Mouse (Mus musculus) ES-Bruce4 (cell line): ENCODE data around the gene Coro1b. TPM values are rescaled to one million over a fixed set of nuclear protein-coding genes. Genes with fewer than 3 reads are reported as not detected.
A peak's percentile ranks its signal among the peaks of the same experiment; 100 is the strongest.
"Not testable (repeated sequence)": the region's sequence is repeated elsewhere in the genome, so short reads cannot be mapped to it uniquely, and the experiment has no call there.

ENCODE experiments used
- H3K27ac ChIP-seq: 2 replicates; pipeline ENCODE4 v1.5.1; 2012; ENCODE audit warnings: low read length, inconsistent platforms; ENCODE audit not compliant: insufficient read depth
- H3K27me3 ChIP-seq: 2 replicates; pipeline ENCODE4 v1.6.1; 2012; ENCODE audit warnings: mild to moderate bottlenecking, low read length, inconsistent platforms; ENCODE audit not compliant: control insufficient read depth, poor library complexity, insufficient read depth, severe bottlenecking
- H3K36me3 ChIP-seq: 2 replicates; pipeline ENCODE4 v1.6.1; 2012; ENCODE audit warnings: inconsistent platforms, mild to moderate bottlenecking, low read length, moderate library complexity; ENCODE audit not compliant: control insufficient read depth, poor library complexity, insufficient read depth, severe bottlenecking
- H3K4me1 ChIP-seq: one replicate; pipeline ENCODE4 v1.8.1; 2011; ENCODE audit warnings: low read length; ENCODE audit not compliant: control insufficient read depth, insufficient read depth
- H3K4me3 ChIP-seq: 2 replicates; pipeline ENCODE4 v1.5.1; 2011; ENCODE audit warnings: low read depth, mild to moderate bottlenecking, low read length
- H3K9ac ChIP-seq: 2 replicates; pipeline ENCODE4 v1.6.1; 2012; ENCODE audit warnings: low read depth, mild to moderate bottlenecking, inconsistent platforms; ENCODE audit not compliant: poor library complexity, severe bottlenecking
- H3K9me3 ChIP-seq: replicated peaks from 2 replicates; pipeline ENCODE4 v1.6.1; 2012; ENCODE audit warnings: mild to moderate bottlenecking, low read length, inconsistent platforms; ENCODE audit not compliant: control insufficient read depth, poor library complexity, insufficient read depth, severe bottlenecking
- CTCF ChIP-seq: IDR thresholded peaks from one replicate; pipeline ENCODE4 v1.8.1; 2011; ENCODE audit warnings: low read depth, low read length
- EP300 ChIP-seq: IDR thresholded peaks from 2 replicates; pipeline ENCODE4 v1.6.1; 2011; ENCODE audit warnings: low read depth, low read length; ENCODE audit not compliant: insufficient read depth
- POLR2A ChIP-seq: IDR thresholded peaks from one replicate; pipeline ENCODE4 v1.8.1; 2011; ENCODE audit warnings: low read length; ENCODE audit not compliant: insufficient read depth
- polyA plus RNA-seq: library from polyadenylated mRNA; stranded (reverse); fragments of >200 nt; gene quantifications from 2 replicates; pipeline ENCODE4 v1.2.4, GENCODE M21; 2011; ENCODE audit warnings: low read depth; ENCODE audit not compliant: missing spikeins, insufficient read depth, insufficient read length

Coro1b gene
- polyA plus RNA-seq, 1 experiment: 88.1 TPM

DNA sequence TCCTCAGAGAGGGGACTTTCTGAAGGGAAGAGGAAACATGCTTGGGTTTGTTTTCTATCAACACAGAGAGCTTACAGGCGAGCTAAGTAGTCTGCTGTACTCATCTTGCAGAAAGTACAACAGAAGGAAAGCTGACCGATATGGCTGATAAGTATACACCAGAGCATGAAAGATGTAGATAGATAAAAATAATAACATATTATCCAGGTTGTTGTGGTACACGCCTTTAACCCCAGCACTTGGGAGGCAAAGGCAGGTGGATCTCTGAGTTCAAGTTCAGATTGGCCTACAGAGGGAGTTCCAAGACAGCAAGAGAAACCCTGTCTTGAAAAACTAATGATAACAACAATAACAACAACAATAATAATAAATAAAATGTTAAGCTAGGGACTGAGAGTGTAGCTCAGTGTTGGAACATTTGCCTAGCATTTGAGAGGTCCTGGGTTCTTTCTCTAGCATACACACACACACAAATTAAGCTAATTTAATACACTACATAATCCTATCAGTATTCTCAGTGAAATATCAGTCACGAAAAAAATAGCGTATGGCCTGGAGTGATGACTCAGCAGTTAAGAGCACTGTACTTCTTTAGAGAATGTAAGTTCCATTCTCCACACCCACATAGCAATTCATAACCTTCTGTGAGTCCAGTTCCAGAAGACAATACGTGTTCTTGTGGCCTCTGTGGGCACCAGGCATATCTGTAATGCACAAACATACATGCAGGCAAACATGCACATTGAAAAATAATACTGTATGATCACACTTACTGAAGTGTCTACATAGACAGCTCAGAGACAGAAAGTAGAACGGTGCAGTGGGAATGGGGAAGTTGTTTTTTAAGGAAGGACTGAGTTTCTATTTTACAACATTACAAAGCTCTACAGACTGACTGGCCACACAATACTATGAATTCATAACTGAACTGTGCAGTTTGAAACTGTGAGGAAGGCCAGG, 25.7 kb upstream of the Coro1b start:
- H3K4me3 ChIP-seq: no peak overlapping the region
- TF ChIP-seq CTCF: no peak
- no peak for TF ChIP-seq POLR2A
- TF ChIP-seq EP300: no peak
- no peaks in the 10 kb centered on the region for H3K27me3 ChIP-seq
- H3K9me3 ChIP-seq: no peaks in the 10 kb centered on the region
- H3K27ac ChIP-seq: no peak overlapping the region
- peaks cover 1% of the 10 kb centered on the region for H3K4me1 ChIP-seq
- no peaks in the 10 kb centered on the region for H3K36me3 ChIP-seq
- H3K9ac ChIP-seq: no peak overlapping the region

DNA sequence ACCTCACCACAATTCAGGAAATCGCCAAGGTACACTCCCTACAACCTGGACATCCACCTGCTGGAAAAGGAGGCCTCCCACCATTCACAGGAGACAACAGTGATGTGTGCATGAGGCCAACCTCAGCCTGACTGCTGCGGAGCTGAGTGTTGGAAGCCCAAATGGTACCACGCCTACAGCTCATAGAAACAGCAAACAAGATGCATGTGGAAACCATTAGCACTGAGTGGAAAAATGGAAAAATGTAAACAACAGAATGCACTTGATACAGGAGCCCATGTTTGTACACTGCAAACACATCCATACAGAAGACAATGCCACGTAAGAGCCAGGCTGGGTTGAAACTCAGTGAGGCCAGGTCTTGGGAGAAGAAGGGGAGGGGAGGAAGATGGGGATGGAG, 24.0 kb upstream of the Coro1b start:
- Histone ChIP-seq H3K4me3 (no peak overlapping the region), H3K9me3 (no peaks in the 10 kb centered on the region), H3K27ac (no peak overlapping the region), H3K36me3 (no peaks in the 10 kb centered on the region), H3K4me1 (peaks cover 1% of the 10 kb centered on the region), H3K27me3 (no peaks in the 10 kb centered on the region), H3K9ac (no peak overlapping the region)
- TF ChIP-seq EP300: no peak
- no peak for TF ChIP-seq POLR2A
- no peak for TF ChIP-seq CTCF

DNA sequence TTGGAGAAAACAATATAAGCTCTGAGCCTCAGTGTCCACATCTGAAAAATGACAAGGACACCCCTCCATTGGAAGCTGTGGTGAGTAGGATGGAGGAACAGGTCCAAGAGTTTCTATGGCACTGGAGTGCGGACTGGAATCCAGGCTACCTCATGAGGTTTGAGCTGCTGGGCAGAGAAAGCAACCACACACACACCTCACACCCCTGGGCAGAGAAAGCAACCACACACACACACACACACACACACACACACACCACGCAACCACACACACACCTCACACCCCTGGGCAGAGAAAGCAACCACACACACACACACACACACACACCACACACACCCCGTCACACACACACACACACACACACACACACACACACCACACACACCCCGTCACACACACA, 23.2 kb upstream of the Coro1b start:
- peak overlapping the region; percentile 50 for H3K4me3 ChIP-seq
- not testable (repeated sequence) for H3K27me3 ChIP-seq, H3K9me3 ChIP-seq, H3K4me1 ChIP-seq, H3K36me3 ChIP-seq, H3K27ac ChIP-seq, H3K9ac ChIP-seq

DNA sequence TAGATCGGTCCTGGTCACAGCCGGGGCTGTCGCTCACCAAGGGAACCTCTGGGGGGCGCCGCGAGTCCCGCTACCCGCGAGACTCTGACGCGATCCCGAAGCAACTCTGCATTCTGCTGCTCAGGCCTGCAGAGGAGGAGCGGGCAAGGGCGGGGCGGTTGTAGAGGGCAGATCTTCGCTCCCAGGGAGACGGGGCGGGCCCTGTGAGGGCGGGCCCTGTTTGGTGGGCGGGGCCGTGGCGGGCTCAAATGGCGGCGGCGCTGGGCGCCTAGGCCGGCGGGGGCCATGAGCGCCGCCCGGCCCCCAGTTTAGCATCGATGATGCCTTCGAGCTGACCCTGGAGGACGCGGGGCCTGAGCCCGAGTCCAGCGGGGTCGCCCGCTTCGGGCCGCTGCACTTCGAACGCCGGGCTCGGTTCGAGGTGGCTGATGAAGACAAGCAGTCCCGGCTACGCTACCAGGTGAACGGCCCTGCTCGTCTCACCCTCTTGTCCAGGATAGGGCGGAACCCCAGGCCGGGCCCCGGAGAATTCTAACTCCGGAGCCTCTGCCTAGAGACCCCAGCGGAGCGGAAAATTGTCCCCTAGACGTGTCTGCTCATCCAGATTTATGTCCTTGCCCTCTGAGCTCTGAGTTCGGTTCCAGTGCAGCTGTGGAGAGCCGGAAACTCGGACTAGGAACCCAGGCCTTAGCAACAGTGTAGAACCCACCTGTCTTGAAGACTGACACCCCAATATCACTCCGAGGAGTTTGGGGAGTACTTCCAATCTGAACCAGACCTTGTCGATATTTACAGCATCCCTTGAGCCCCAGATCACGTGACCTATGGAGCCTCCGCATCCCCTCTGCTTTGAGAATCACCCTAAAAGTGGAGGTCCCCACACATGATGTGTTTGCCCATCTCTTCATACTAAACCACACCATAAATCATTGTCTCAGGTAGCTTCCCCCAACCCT, 22.4 kb upstream of the Coro1b start, which contains the start of gene Aip:
Aip (minus strand) TSS at position 118 of the 956 bp plus-strand sequence.
- H3K9me3 ChIP-seq: no peaks in the 10 kb centered on the region
- no peaks in the 10 kb centered on the region for H3K27me3 ChIP-seq
- H3K4me3 ChIP-seq: peak within 1 kb of the TSS; percentile 97
- TF ChIP-seq EP300 (0 out of 2 replicates have a peak, but pooled peaks have one; percentile 39), POLR2A (no peak), CTCF (peak; percentile 58)
- 0 out of 2 replicates have a peak, but pooled peaks cover 1% of the 10 kb centered on the region for H3K36me3 ChIP-seq
- H3K9ac ChIP-seq: peak within 1 kb of the TSS; percentile 76
- H3K4me1 ChIP-seq: peaks cover 1% of the 10 kb centered on the region
- H3K27ac ChIP-seq: no peak within 1 kb of the TSS

DNA sequence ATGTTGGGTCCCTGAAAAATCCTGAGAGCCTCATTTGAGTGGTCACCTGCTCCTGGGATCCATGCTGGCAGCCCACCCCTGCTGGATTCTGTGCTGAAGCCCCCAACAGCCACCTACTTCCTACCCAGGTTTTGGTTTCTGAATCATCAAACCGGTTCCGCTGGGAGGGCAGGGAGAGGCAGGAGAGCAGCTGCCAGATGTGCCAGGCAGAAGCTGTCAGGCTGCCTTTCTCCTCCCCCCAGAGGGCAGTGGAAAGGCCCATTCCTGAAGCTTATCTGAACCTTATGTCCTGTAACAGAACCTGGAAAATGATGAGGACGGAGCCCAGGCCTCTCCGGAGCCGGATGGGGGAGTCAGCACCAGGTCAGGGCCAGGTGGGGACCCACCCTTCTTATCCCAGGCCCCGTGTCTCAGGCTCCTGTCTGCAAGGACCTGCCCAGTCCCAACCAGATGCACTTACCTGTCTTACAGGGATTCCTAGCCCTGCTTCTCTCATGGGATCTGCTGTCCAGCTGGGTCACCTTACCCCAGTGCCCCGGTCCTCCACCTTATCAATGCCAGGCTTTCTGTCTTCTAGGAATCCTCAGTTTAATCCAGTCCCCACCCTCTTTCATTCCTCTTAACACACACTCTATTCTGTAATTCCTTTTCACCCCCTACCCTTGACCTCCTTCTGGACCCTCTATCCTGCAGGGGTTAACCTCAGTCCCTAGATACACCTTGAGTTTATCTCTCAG, 21.5 kb upstream of the Coro1b start:
- no peaks in the 10 kb centered on the region for H3K9me3 ChIP-seq
- peaks cover 1% of the 10 kb centered on the region for H3K4me1 ChIP-seq
- no peak overlapping the region for H3K27ac ChIP-seq
- peak overlapping the region; percentile 76 for H3K9ac ChIP-seq
- 0 out of 2 replicates have a peak, but pooled peaks cover 3% of the 10 kb centered on the region for H3K36me3 ChIP-seq
- H3K27me3 ChIP-seq: no peaks in the 10 kb centered on the region
- H3K4me3 ChIP-seq: peak overlapping the region; percentile 97
- TF ChIP-seq POLR2A: no peak
- no peak for TF ChIP-seq EP300
- TF ChIP-seq CTCF: no peak
